Mouse (Mus musculus): ENCODE results near the gene Lrrc71. TPM values are rescaled to one million over a fixed set of nuclear protein-coding genes. Genes with fewer than 3 reads are reported as not detected.
A peak's percentile ranks its signal among the peaks of the same experiment; 100 is the strongest.

Gene Lrrc71
- total and polyA plus RNA-seq, 2 experiments from 2014 or later = 1.6 to 2.2 TPM

- no peak overlapping the region for H3K4me3 ChIP-seq (ENCODE audit: low read depth, low read length)
- no peaks in the 10 kb centered on the region for H3K9me3 ChIP-seq (ENCODE audit: low read length)
- H3K36me3 ChIP-seq (ENCODE audit: insufficient read depth) = no peaks in the 10 kb centered on the region
- H3K27ac ChIP-seq (ENCODE audit: low read depth, low read length) = no peak overlapping the region
- H3K4me2 ChIP-seq (ENCODE audit: low read depth) = no peak overlapping the region
- H3K9ac ChIP-seq = no peak overlapping the region
- DNase-seq = no peak
- H3K27me3 ChIP-seq (ENCODE audit: insufficient read depth, low read length) = peaks cover 13% of the 10 kb centered on the region
- TF ChIP-seq CTCF (IDR thresholded peaks at IDR 0.05; ENCODE audit: low read depth) = no peak
- WGBS = 80% methylated on average over 8 of the region's 8 CpGs
- H3K4me1 ChIP-seq (ENCODE audit: insufficient read depth) = no peaks in the 10 kb centered on the region
- no peak for ATAC-seq
Measured at GRCm38 (mm10) chr3:87769506-87769905, 21.1 kb upstream of the Lrrc71 start.

GRCm38 (mm10) chr3:87768844-87769243, 20.4 kb upstream of the Lrrc71 start:
- ATAC-seq = peak; percentile 47

GRCm38 (mm10) chr3:87768431-87768830, 20.0 kb upstream of the Lrrc71 start:
- peak overlapping the region; percentile 36 for H3K4me2 ChIP-seq (ENCODE audit: low read depth)
- ATAC-seq = no peak
- TF ChIP-seq CTCF (IDR thresholded peaks at IDR 0.05; ENCODE audit: low read depth) = no peak
- no peaks in the 10 kb centered on the region for H3K4me1 ChIP-seq (ENCODE audit: insufficient read depth)
- H3K27me3 ChIP-seq (ENCODE audit: insufficient read depth, low read length) = peaks cover 13% of the 10 kb centered on the region
- peak overlapping the region; percentile 25 for H3K4me3 ChIP-seq (ENCODE audit: low read depth, low read length)
- no peak overlapping the region for H3K9ac ChIP-seq
- 0 out of 2 replicates have a peak overlapping the region, but pooled peaks have one; percentile 10 for H3K27ac ChIP-seq (ENCODE audit: low read depth, low read length)
- H3K9me3 ChIP-seq (ENCODE audit: low read length) = no peaks in the 10 kb centered on the region
- WGBS = 54% methylated on average over 6 of the region's 6 CpGs
- DNase-seq = no peak
- no peaks in the 10 kb centered on the region for H3K36me3 ChIP-seq (ENCODE audit: insufficient read depth)

More at GRCm38 (mm10) chr3:87768844-87769243, 20.4 kb upstream of the Lrrc71 start:
- 3% methylated on average over 36 of the region's 37 CpGs for WGBS
- peak; percentile 62 for DNase-seq
- Histone ChIP-seq H3K4me2 (ENCODE audit: low read depth) (peak overlapping the region; percentile 36), H3K9ac (no peak overlapping the region), H3K27me3 (ENCODE audit: insufficient read depth, low read length) (peaks cover 13% of the 10 kb centered on the region), H3K4me1 (ENCODE audit: insufficient read depth) (no peaks in the 10 kb centered on the region), H3K4me3 (ENCODE audit: low read depth, low read length) (peak overlapping the region; percentile 25), H3K27ac (ENCODE audit: low read depth, low read length) (0 out of 2 replicates have a peak overlapping the region, but pooled peaks have one; percentile 10), H3K9me3 (ENCODE audit: low read length) (no peaks in the 10 kb centered on the region), H3K36me3 (ENCODE audit: insufficient read depth) (no peaks in the 10 kb centered on the region)
- peak; percentile 78 for TF ChIP-seq CTCF (IDR thresholded peaks at IDR 0.05; ENCODE audit: low read depth)

GRCm38 (mm10) chr3:87767764-87768163, 19.3 kb upstream of the Lrrc71 start:
- DNase-seq (no peak), ATAC-seq (no peak)
- Histone ChIP-seq H3K4me1 (ENCODE audit: insufficient read depth) (no peaks in the 10 kb centered on the region), H3K4me3 (ENCODE audit: low read depth, low read length) (no peak overlapping the region), H3K9me3 (ENCODE audit: low read length) (no peaks in the 10 kb centered on the region), H3K36me3 (ENCODE audit: insufficient read depth) (no peaks in the 10 kb centered on the region), H3K27me3 (ENCODE audit: insufficient read depth, low read length) (peaks cover 13% of the 10 kb centered on the region), H3K9ac (no peak overlapping the region), H3K4me2 (ENCODE audit: low read depth) (peak overlapping the region; percentile 10; the same call in 1 of the 2 replicates), H3K27ac (ENCODE audit: low read depth, low read length) (no peak overlapping the region)
- TF ChIP-seq CTCF (IDR thresholded peaks at IDR 0.05; ENCODE audit: low read depth) = no peak
- 71% methylated on average over 8 of the region's 8 CpGs for WGBS

- no peak for TF ChIP-seq CTCF (IDR thresholded peaks at IDR 0.05; ENCODE audit: low read depth)
Measured at GRCm38 (mm10) chr3:87766284-87766667, 17.9 kb upstream of the Lrrc71 start.

GRCm38 (mm10) chr3:87765631-87766283, 17.3 kb upstream of the Lrrc71 start:
- no peak for TF ChIP-seq CTCF (IDR thresholded peaks at IDR 0.05; ENCODE audit: low read depth)
- ATAC-seq = no peak
- WGBS = 73% methylated on average over 5 of the region's 5 CpGs

More at GRCm38 (mm10) chr3:87766284-87766667, 17.9 kb upstream of the Lrrc71 start:
- H3K27ac ChIP-seq (ENCODE audit: low read depth, low read length) = no peak overlapping the region
- H3K4me1 ChIP-seq (ENCODE audit: insufficient read depth) = no peaks in the 10 kb centered on the region
- H3K9me3 ChIP-seq (ENCODE audit: low read length) = no peaks in the 10 kb centered on the region
- ATAC-seq (no peak), DNase-seq (no peak)
- WGBS = 77% methylated on average over 3 of the region's 3 CpGs
- no peak overlapping the region for H3K9ac ChIP-seq
- H3K4me2 ChIP-seq (ENCODE audit: low read depth) = no peak overlapping the region
- H3K27me3 ChIP-seq (ENCODE audit: insufficient read depth, low read length) = peaks cover 13% of the 10 kb centered on the region; the same call in 1 of the 2 replicates
- no peak overlapping the region for H3K4me3 ChIP-seq (ENCODE audit: low read depth, low read length)
- H3K36me3 ChIP-seq (ENCODE audit: insufficient read depth) = no peaks in the 10 kb centered on the region

GRCm38 (mm10) chr3:87765091-87765490, 16.7 kb upstream of the Lrrc71 start:
- H3K36me3 ChIP-seq (ENCODE audit: insufficient read depth) = no peaks in the 10 kb centered on the region
- WGBS = 23% methylated on average over 10 of the region's 10 CpGs
- H3K27me3 ChIP-seq (ENCODE audit: insufficient read depth, low read length) = peaks cover 13% of the 10 kb centered on the region; the same call in 1 of the 2 replicates
- H3K27ac ChIP-seq (ENCODE audit: low read depth, low read length) = no peak overlapping the region
- no peak overlapping the region for H3K4me3 ChIP-seq (ENCODE audit: low read depth, low read length)
- H3K9me3 ChIP-seq (ENCODE audit: low read length) = no peaks in the 10 kb centered on the region
- no peak for TF ChIP-seq CTCF (IDR thresholded peaks at IDR 0.05; ENCODE audit: low read depth)
- ATAC-seq (no peak), DNase-seq (no peak)
- 0 out of 2 replicates have a peak overlapping the region, but pooled peaks have one; percentile 3 for H3K4me2 ChIP-seq (ENCODE audit: low read depth)
- no peak overlapping the region for H3K9ac ChIP-seq
- H3K4me1 ChIP-seq (ENCODE audit: insufficient read depth) = no peaks in the 10 kb centered on the region

More at GRCm38 (mm10) chr3:87765631-87766283, 17.3 kb upstream of the Lrrc71 start:
- Histone ChIP-seq H3K27me3 (ENCODE audit: insufficient read depth, low read length) (peaks cover 13% of the 10 kb centered on the region; the same call in 1 of the 2 replicates), H3K4me2 (ENCODE audit: low read depth) (no peak overlapping the region), H3K9ac (no peak overlapping the region), H3K27ac (ENCODE audit: low read depth, low read length) (no peak overlapping the region), H3K4me1 (ENCODE audit: insufficient read depth) (no peaks in the 10 kb centered on the region), H3K4me3 (ENCODE audit: low read depth, low read length) (no peak overlapping the region), H3K36me3 (ENCODE audit: insufficient read depth) (no peaks in the 10 kb centered on the region), H3K9me3 (ENCODE audit: low read length) (no peaks in the 10 kb centered on the region)
- DNase-seq = no peak
